In genomic region chr19:53983336-53983735, GRCm38 (mm10) we compare ENCODE assay signal across 14 mouse cellular contexts. TPM values are rescaled to one million over a fixed set of nuclear protein-coding genes. Genes with fewer than 3 reads are reported as not detected.
A peak's percentile ranks its signal among the peaks of the same experiment; 100 is the strongest.
DNase-seq lines count a peak whose midpoint lies in the region; ATAC-seq and TF ChIP-seq lines count a peak whose summit lies in the region.
"Had no signal": no experiment of that assay in that cellular context is flagged by ENCODE, and none has a peak within 500 bp of the region (broad histone marks: within the 10 kb centered on the region; RNA-seq: fewer than 3 reads in every experiment).

No protein-coding gene starts in this region.

- ATAC-seq in kidney, postnatal 0 days (replicated peaks; ENCODE audit: low FRiP score, low read depth): no peak
- ATAC-seq in kidney, embryonic 15.5 days (replicated peaks; ENCODE audit: low FRiP score): no peak
- ATAC-seq in hindbrain, embryonic 12.5 days (ENCODE audit: low FRiP score): no peak
- ATAC-seq: forebrain, embryonic 15.5 days had no signal

- H3K9ac ChIP-seq in kidney, postnatal 0 days (ENCODE audit: low read depth, low read length): no peak overlapping the region
- H3K9ac ChIP-seq in kidney, embryonic 15.5 days: no peak overlapping the region
- H3K9ac ChIP-seq in hindbrain, embryonic 12.5 days: no peak overlapping the region
- H3K9ac ChIP-seq: forebrain, embryonic 15.5 days; limb, embryonic 13.5 days; neural tube, embryonic 12.5 days had no signal

- no peak overlapping the region for H3K27ac ChIP-seq in kidney, postnatal 0 days
- H3K27ac ChIP-seq in kidney, embryonic 15.5 days: no peak overlapping the region
- no peak overlapping the region for H3K27ac ChIP-seq in bone marrow, adult 2 months (ENCODE audit: control insufficient read depth, insufficient read depth, low read depth, low read length, poor library complexity)
- no peak overlapping the region for H3K27ac ChIP-seq in hindbrain, embryonic 12.5 days
- H3K27ac ChIP-seq: embryonic facial prominence, embryonic 10.5 days; forebrain, embryonic 15.5 days; hindbrain, embryonic 10.5 days; limb, embryonic 13.5 days; neural tube, embryonic 12.5 days had no signal

- no peaks in the 10 kb centered on the region for H3K4me1 ChIP-seq in kidney, postnatal 0 days (replicated peaks; ENCODE audit: insufficient read depth, low read length)
- H3K4me1 ChIP-seq in kidney, embryonic 15.5 days: no peaks in the 10 kb centered on the region
- H3K4me1 ChIP-seq in bone marrow, adult 2 months (ENCODE audit: control insufficient read depth, insufficient read depth, low read length): no peaks in the 10 kb centered on the region
- no peaks in the 10 kb centered on the region for H3K4me1 ChIP-seq in hindbrain, embryonic 12.5 days
- H3K4me1 ChIP-seq: forebrain, embryonic 15.5 days; hindbrain, embryonic 10.5 days; neural tube, embryonic 12.5 days had no signal

- peak; percentile 15; the same call in 1 of the 2 replicates for TF ChIP-seq CTCF in kidney, postnatal 0 days (IDR thresholded peaks at IDR 0.05; ENCODE audit: low read depth)
- peak; percentile 25; the same call in 1 of the 2 replicates for TF ChIP-seq CTCF in bone marrow, adult 2 months (IDR thresholded peaks at IDR 0.05; ENCODE audit: control insufficient read depth, insufficient read depth, low read length)

- H3K9me3 ChIP-seq in kidney, postnatal 0 days (replicated peaks; ENCODE audit: low read length): no peaks in the 10 kb centered on the region
- 0 out of 2 replicates have a peak, but pooled peaks cover 3% of the 10 kb centered on the region for H3K9me3 ChIP-seq in kidney, embryonic 15.5 days (replicated peaks)
- no peaks in the 10 kb centered on the region for H3K9me3 ChIP-seq in hindbrain, embryonic 12.5 days (replicated peaks)
- H3K9me3 ChIP-seq: forebrain, embryonic 15.5 days; limb, embryonic 13.5 days; megakaryocyte, embryonic 14.5 days; neural tube, embryonic 12.5 days had no signal

- TF ChIP-seq POLR2A in bone marrow, adult 2 months (IDR thresholded peaks at IDR 0.05; ENCODE audit: borderline replicate concordance, control insufficient read depth, low read depth, low read length): no peak

- no peak overlapping the region for H3K4me3 ChIP-seq in kidney, postnatal 0 days (replicated peaks; ENCODE audit: low read depth, low read length)
- no peak overlapping the region for H3K4me3 ChIP-seq in kidney, embryonic 15.5 days (replicated peaks)
- no peak overlapping the region for H3K4me3 ChIP-seq in bone marrow, adult 2 months (replicated peaks; ENCODE audit: control insufficient read depth, low read depth, low read length)
- no peak overlapping the region for H3K4me3 ChIP-seq in hindbrain, embryonic 12.5 days
- H3K4me3 ChIP-seq: embryonic facial prominence, embryonic 10.5 days; forebrain, embryonic 15.5 days; hindbrain, embryonic 10.5 days; limb, embryonic 13.5 days; megakaryocyte, embryonic 14.5 days; neural tube, embryonic 12.5 days had no signal

- no peaks in the 10 kb centered on the region for H3K27me3 ChIP-seq in kidney, postnatal 0 days (ENCODE audit: insufficient read depth, low read length)
- no peaks in the 10 kb centered on the region for H3K27me3 ChIP-seq in kidney, embryonic 15.5 days
- no peaks in the 10 kb centered on the region for H3K27me3 ChIP-seq in hindbrain, embryonic 12.5 days
- H3K27me3 ChIP-seq: forebrain, embryonic 15.5 days; limb, embryonic 13.5 days; megakaryocyte, embryonic 14.5 days; neural tube, embryonic 12.5 days had no signal

- no peak for DNase-seq in kidney, postnatal 0 days (ENCODE audit: low spot score)
- DNase-seq in thymus, postnatal 14 days: peak; percentile 23
- DNase-seq in thymus, adult 18-20 months: no peak
- peak; percentile 10 to 22 for DNase-seq in spleen, postnatal 36 days (ENCODE audit: low spot score in 2 of 2)
- DNase-seq in retina, postnatal 1 day: no peak

- 0 out of 2 replicates have a peak, but pooled peaks cover 5% of the 10 kb centered on the region for H3K36me3 ChIP-seq in kidney, postnatal 0 days (ENCODE audit: insufficient read depth, low read length)
- peaks cover 10% of the 10 kb centered on the region for H3K36me3 ChIP-seq in kidney, embryonic 15.5 days
- H3K36me3 ChIP-seq in hindbrain, embryonic 12.5 days: peaks cover 8% of the 10 kb centered on the region

- WGBS in kidney, postnatal 0 days: 95% methylated on average over 1 of the region's 1 CpGs
- WGBS in kidney, embryonic 15.5 days: 97% methylated on average over 1 of the region's 1 CpGs
- 85% methylated on average over 1 of the region's 1 CpGs for WGBS in bone marrow, adult 2 months
- WGBS in hindbrain, embryonic 12.5 days: 97% methylated on average over 1 of the region's 1 CpGs

- H3K4me2 ChIP-seq in kidney, postnatal 0 days (ENCODE audit: low read length): no peak overlapping the region
- H3K4me2 ChIP-seq in kidney, embryonic 15.5 days: no peak overlapping the region
- no peak overlapping the region for H3K4me2 ChIP-seq in hindbrain, embryonic 12.5 days (replicated peaks)
- H3K4me2 ChIP-seq: forebrain, embryonic 15.5 days; limb, embryonic 13.5 days; neural tube, embryonic 12.5 days had no signal

RNA-seq across cellular contexts. Expression of gene Bbip1, which starts 38.9 kb away (rescaled TPM):
- 107 and 111 TPM in 2 replicates for polyA plus RNA-seq in kidney, postnatal 0 days (2015; fragmentation: Nextera tagmentation; extraction: Ambion mirVana)
- 72.3 and 81.5 TPM in 2 replicates for polyA plus RNA-seq in kidney, embryonic 15.5 days (2015; fragmentation: Nextera tagmentation; extraction: Ambion mirVana)
- polyA plus RNA-seq in bone marrow, adult 2 months (2011; ENCODE audit: insufficient read depth, insufficient read length, low replicate concordance, missing spikeins): 25.8 and 32.5 TPM in 2 replicates
- 113 and 119 TPM in 2 replicates for polyA plus RNA-seq in hindbrain, embryonic 12.5 days (2016; fragmentation: Nextera tagmentation; extraction: Ambion mirVana)

RNA-seq across cellular contexts. Expression of gene Shoc2, which starts 39.2 kb away (rescaled TPM):
- 34.2 and 34.5 TPM in 2 replicates for polyA plus RNA-seq in kidney, postnatal 0 days (2015; fragmentation: Nextera tagmentation; extraction: Ambion mirVana)
- 50.2 and 51.5 TPM in 2 replicates for polyA plus RNA-seq in kidney, embryonic 15.5 days (2015; fragmentation: Nextera tagmentation; extraction: Ambion mirVana)
- 11.8 and 17.4 TPM in 2 replicates for polyA plus RNA-seq in bone marrow, adult 2 months (2011; ENCODE audit: insufficient read depth, insufficient read length, low replicate concordance, missing spikeins)
- polyA plus RNA-seq in hindbrain, embryonic 12.5 days (2016; fragmentation: Nextera tagmentation; extraction: Ambion mirVana): 73.3 and 77.5 TPM in 2 replicates

Comparison
In these comparisons a context has a peak if more than half of its experiments do, and no peak if none do; other contexts are left out.
1. DNase-seq: peak in thymus, postnatal 14 days (single experiment) and spleen, postnatal 36 days (2 of 2); none in kidney, postnatal 0 days (single experiment), thymus, adult 18-20 months (0 of 2) and retina, postnatal 1 day (single experiment).